Mouse (Mus musculus): Measurements from ENCODE around the gene Vps35.

Vps35 gene

GRCm38 (mm10) chr8:85299434-85300077, at the start of gene Vps35, which contains the start of gene Orc6:
Gene Vps35 (minus strand): TSS chr8:85299802.
Gene Orc6 (plus strand): TSS chr8:85299632.
- peak; percentile 99 for DNase-seq (ENCODE audit: low read depth, low spot score)

DNA sequence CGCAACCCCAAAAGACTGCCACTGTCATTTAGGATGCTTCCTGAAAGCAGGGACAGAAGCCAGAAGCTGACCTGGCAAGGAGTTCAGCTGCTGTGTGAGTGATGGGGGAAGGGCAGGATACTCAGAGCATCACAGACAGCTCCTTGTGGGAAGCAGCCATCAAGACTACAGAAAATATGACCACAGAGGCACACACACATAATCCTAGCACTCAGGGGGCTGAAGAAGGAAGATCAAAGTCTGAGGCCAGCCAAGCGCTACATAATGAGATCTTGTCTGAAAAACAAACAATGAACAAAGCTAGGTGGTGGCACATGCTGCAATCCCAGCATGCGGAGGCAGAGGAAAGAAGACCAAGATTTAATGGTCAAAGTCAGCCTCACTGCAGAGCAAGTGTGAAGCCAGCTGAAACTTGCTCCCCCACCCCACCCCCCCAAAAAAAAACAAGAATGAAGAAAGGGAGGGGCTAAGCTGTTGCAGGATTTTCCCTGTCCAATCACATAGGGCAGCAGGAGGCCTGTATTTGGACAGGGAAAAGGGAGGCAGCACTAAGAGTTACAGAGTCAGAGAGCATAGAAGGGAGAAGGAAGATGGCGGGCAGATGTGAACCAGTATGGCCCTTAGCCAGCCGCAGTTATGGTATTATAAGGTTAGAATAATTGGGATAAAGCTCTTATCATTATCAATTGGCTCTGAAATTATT, 40.4 kb upstream of the Vps35 start:
- DNase-seq (ENCODE audit: low read depth, low spot score), result no peak

- no peak for DNase-seq (ENCODE audit: low read depth, low spot score)
Measured at GRCm38 (mm10) chr8:85337681-85338080, 38.1 kb upstream of the Vps35 start.

- DNase-seq (ENCODE audit: low read depth, low spot score), result no peak
Measured at GRCm38 (mm10) chr8:85336211-85336933, 36.8 kb upstream of the Vps35 start.

- no peak for DNase-seq (ENCODE audit: low read depth, low spot score)
Measured at GRCm38 (mm10) chr8:85335105-85335504, 35.5 kb upstream of the Vps35 start.

- no peak for DNase-seq (ENCODE audit: low read depth, low spot score)
Measured at GRCm38 (mm10) chr8:85329506-85329905, 29.9 kb upstream of the Vps35 start.

DNA sequence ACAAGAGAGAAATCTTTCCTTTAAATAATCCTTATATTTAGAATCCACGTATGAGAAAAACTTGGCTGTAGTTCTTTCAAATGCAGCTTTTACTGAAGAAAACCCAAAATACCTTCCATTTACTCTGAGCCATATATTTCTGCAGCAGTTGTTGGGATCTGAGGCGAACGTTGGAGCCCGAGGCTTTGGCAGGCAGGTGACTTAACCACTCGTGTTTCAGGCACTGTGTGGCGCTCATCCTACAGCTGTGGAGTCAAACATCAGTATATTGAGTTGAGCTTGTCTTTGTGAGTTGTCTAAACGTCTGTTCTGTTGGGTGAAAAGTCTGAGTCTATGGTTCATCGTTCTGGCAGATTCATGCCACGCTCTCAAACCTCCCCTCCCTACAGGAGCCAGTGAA, 27.4 kb upstream of the Vps35 start:
- DNase-seq (ENCODE audit: low read depth, low spot score), result no peak

GRCm38 (mm10) chr8:85323084-85323483, 23.5 kb upstream of the Vps35 start:
- DNase-seq (ENCODE audit: low read depth, low spot score), result no peak

- no peak for DNase-seq (ENCODE audit: low read depth, low spot score)
Measured at GRCm38 (mm10) chr8:85321981-85322380, 22.4 kb upstream of the Vps35 start.

GRCm38 (mm10) chr8:85318534-85318933, 18.9 kb upstream of the Vps35 start:
- DNase-seq (ENCODE audit: low read depth, low spot score), result peak; percentile 62

DNA sequence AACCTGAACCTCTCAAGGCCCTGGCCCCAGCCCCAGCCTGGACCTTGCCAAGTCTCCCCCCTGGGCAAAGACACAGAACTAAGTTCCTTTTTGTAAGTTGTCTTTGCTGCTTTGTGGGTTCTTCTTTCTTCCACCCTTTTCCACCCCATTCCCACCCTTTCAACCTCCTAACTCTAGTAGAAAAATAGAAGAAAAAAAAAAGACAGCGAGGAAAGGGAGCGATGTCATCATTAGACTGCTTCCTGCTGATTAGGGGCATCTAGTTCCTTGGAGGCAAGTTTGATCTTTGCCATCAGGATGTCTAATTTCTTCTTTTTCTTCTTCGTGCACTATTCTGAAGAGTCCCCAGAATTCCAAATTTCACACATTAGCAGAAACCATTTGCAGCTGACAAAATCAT, 13.4 kb upstream of the Vps35 start:
- DNase-seq (ENCODE audit: low read depth, low spot score), result no peak

DNA sequence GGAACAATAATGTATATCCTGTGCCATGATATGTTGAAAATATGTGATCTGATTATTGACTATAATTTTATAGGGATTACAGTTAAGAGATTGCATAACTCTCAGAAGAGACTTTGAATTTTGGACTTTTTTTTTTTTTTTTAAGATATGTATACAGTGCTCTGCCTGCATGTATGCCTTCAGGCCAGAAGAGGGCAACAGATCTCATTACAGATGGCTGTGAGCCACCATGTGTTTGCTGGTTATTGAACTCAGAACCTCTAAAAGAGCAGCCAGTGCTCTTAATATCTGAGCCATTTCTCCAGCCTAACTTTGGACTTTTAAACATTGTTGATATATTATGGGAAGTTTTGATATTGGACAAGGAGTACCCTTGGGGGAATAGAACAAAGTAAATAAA, 12.1 kb upstream of the Vps35 start:
- no peak for DNase-seq (ENCODE audit: low read depth, low spot score)

DNA sequence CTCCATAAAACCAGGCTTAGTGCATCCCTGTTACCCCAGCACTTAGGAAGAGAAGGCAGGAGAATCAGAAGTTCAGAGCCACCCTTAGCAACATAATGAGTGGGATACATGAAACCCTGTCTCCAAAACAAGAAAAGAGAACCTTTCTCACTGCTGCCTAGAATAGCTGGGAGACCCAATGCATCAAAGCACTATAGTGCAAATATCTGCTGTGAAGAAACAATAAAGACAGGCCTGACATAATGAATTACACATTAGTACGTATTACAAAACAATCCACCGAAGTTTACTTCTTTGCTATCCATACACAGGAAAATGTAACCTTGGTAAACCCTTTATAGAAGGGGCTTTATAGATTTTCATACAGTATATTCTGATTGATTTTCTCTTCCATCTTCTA, 9.0 kb upstream of the Vps35 start:
- DNase-seq (ENCODE audit: low read depth, low spot score), result no peak

DNA sequence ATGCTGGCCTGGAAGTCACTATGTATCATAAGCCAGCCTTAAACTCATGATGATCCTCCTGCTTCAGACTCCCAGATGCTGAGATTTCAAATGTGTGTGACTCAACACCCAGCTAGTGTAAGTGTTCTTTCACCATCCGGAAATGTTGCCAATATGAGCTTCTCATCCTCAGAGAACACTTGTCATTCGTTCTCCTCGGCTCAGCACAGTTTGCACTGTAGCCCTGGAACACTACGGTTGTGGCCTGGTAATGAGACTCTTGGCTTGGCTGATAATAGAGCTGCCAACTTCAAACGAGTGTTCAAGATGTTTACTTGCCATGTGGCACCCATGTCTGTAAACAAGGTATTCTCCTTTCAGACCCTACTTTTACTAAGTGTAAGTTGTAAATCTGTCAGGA, 3.9 kb upstream of the Vps35 start:
- DNase-seq (ENCODE audit: low read depth, low spot score), result no peak

GRCm38 (mm10) chr8:85302931-85303330, 3.3 kb upstream of the Vps35 start:
- no peak for DNase-seq (ENCODE audit: low read depth, low spot score)

GRCm38 (mm10) chr8:85301941-85302340, 2.3 kb upstream of the Vps35 start:
- no peak for DNase-seq (ENCODE audit: low read depth, low spot score)

GRCm38 (mm10) chr8:85298600-85299433, 785 bp downstream of the Vps35 start:
- no peak for DNase-seq (ENCODE audit: low read depth, low spot score)

DNA sequence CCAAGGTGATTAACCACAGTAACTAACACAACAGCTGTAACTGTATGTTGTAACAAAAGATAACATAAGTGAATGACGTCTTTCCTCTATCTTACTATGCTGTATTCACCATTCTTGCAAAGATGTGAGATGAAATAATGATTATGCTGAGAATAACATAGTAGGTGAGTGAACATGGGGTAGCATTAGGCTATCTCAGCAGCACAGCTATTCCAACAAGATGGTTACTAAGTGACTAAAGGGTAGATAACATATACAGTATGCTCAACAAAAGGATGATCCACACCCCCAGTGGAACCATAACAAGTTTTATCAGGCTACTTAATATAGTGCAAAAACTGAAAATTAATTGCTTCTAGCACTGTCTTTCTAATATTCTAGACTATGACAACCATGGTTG, 12.8 kb downstream of the Vps35 start:
- DNase-seq (ENCODE audit: low read depth, low spot score), result no peak

- no peak for DNase-seq (ENCODE audit: low read depth, low spot score)
Measured at GRCm38 (mm10) chr8:85227297-85227696, 72.3 kb downstream of the Vps35 start.

- DNase-seq (ENCODE audit: low read depth, low spot score), result no peak
Measured at GRCm38 (mm10) chr8:85225688-85226087, 73.9 kb downstream of the Vps35 start, which contains the start of gene Olfr371. Gene Olfr371 (plus strand): TSS chr8:85225988.

DNA sequence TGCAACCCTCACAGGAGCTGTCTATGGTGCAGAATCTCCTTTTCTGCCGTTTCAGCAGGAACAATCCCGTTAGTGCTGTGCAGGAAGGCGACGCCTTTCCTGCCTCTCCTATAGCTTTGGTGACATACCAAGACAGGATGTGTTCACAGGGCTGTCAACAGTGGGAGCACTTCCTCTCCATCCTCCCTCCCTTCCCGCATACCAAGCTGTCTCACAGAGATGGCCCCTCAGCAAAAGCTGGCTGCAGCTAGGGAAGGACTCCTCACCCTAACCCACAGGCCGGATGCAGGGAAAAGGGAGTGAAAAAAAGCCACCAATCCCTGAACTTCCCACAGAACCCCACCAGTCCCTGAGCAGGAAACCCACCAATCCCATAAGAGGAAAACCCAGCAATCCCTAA, 78.6 kb downstream of the Vps35 start:
- no peak for DNase-seq (ENCODE audit: low read depth, low spot score)

DNA sequence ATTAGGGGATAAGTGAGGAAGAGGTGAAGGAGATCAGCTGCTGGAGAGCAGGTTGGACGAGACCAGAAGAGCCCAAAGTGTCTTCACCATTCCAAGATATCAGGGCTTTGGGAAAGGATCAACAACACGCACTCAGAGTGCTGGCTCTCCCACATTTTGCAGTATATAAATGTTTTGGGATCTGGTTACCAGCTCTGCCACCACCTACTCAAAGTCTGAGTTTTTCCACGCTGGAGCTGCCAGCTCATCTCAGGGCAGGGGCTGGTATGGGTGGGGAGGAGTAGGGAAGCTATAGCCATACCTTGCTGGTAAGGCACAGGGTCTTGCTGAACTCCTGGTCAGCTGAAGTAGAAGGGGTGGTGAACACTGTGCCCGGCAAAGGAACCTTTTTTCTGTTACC, 79.4 kb downstream of the Vps35 start:
- no peak for DNase-seq (ENCODE audit: low read depth, low spot score)

Measured in c-Kit-negative CD71-positive TER-119-positive erythroid progenitor cells, embryonic 14.5 days (primary cell).